Mouse (Mus musculus) v-Abl transformed pro-B cells (cell line): ENCODE measurements around the gene Tbc1d16.
"Not testable (repeated sequence)": the region's sequence is repeated elsewhere in the genome, so short reads cannot be mapped to it uniquely, and the experiment has no call there.

Experiments
- in situ Hi-C, 2 experiments: fragments of 400-800 bp; cut with MboI; formaldehyde crosslinking; loops; one replicate each; pipeline ENCODE4 v1.15.1; 2025; ENCODE audit not compliant: unreplicated experiment in 2 of 2

Tbc1d16 gene

GRCm38 (mm10) chr11:119228091-119228781 is at the start of gene Tbc1d16, which contains the start of gene Ccdc40:
Tbc1d16 (minus strand) TSS chr11:119228499.
Ccdc40 (plus strand) TSS chr11:119228572.
- in situ Hi-C loops: no loop called here

GRCm38 (mm10) chr11:119273186-119273930 is 45.1 kb upstream of the Tbc1d16 start:
- in situ Hi-C loops: no loop called here

- in situ Hi-C loops: not testable (repeated sequence)
Observed at GRCm38 (mm10) chr11:119272492-119272891, 44.2 kb upstream of the Tbc1d16 start.

GRCm38 (mm10) chr11:119268557-119269195 is 40.4 kb upstream of the Tbc1d16 start:
- in situ Hi-C loops: no loop called here

- in situ Hi-C loops: no loop called here
Observed at GRCm38 (mm10) chr11:119267768-119268556, 39.7 kb upstream of the Tbc1d16 start, which contains the start of gene Gaa. Gaa (plus strand) TSS chr11:119267887.

- in situ Hi-C loops: no loop called here
Observed at GRCm38 (mm10) chr11:119267241-119267674, 39.0 kb upstream of the Tbc1d16 start.

GRCm38 (mm10) chr11:119265811-119266210 is 37.5 kb upstream of the Tbc1d16 start:
- in situ Hi-C loops: no loop called here

GRCm38 (mm10) chr11:119264413-119264812 is 36.1 kb upstream of the Tbc1d16 start:
- in situ Hi-C loops: no loop called here

GRCm38 (mm10) chr11:119259977-119260376 is 31.7 kb upstream of the Tbc1d16 start:
- in situ Hi-C loops: no loop called here

GRCm38 (mm10) chr11:119258572-119259322 is 30.4 kb upstream of the Tbc1d16 start:
- in situ Hi-C loops: no loop called here

GRCm38 (mm10) chr11:119258216-119258571 is 29.9 kb upstream of the Tbc1d16 start:
- in situ Hi-C loops: no loop called here

- in situ Hi-C loops: not testable (repeated sequence)
Observed at GRCm38 (mm10) chr11:119256557-119256956, 28.3 kb upstream of the Tbc1d16 start.

GRCm38 (mm10) chr11:119252854-119253541 is 24.7 kb upstream of the Tbc1d16 start:
- in situ Hi-C loops: no loop called here

GRCm38 (mm10) chr11:119250998-119251397 is 22.7 kb upstream of the Tbc1d16 start:
- in situ Hi-C loops: no loop called here

- in situ Hi-C loops: no loop called here
Observed at GRCm38 (mm10) chr11:119249011-119249410, 20.7 kb upstream of the Tbc1d16 start.

GRCm38 (mm10) chr11:119245543-119245942 is 17.2 kb upstream of the Tbc1d16 start:
- in situ Hi-C loops: not testable (repeated sequence)

GRCm38 (mm10) chr11:119239480-119239879 is 11.2 kb upstream of the Tbc1d16 start:
- in situ Hi-C loops: no loop called here

GRCm38 (mm10) chr11:119238305-119238721 is 10.0 kb upstream of the Tbc1d16 start:
- in situ Hi-C loops: no loop called here

GRCm38 (mm10) chr11:119237568-119238304 is 9.4 kb upstream of the Tbc1d16 start:
- in situ Hi-C loops: no loop called here
